23 mouse cellular contexts compared by ENCODE assay signal in genomic region chr5:31846971-31847370, GRCm38 (mm10).
DNase-seq lines count a peak whose midpoint lies in the region; ATAC-seq and TF ChIP-seq lines count a peak whose summit lies in the region.
"Had no signal": no experiment of that assay in that cellular context is flagged by ENCODE, and none has a peak within 500 bp of the region (broad histone marks: within the 10 kb centered on the region; RNA-seq: fewer than 3 reads in every experiment).

No protein-coding gene starts in this region.

- no peaks in the 10 kb centered on the region for H3K9me3 ChIP-seq in heart, embryonic 10.5 days
- no peaks in the 10 kb centered on the region for H3K9me3 ChIP-seq in intestine, embryonic 16.5 days (ENCODE audit: control insufficient read depth, low read length)
- H3K9me3 ChIP-seq: embryonic facial prominence, embryonic 10.5 days; embryonic facial prominence, embryonic 12.5 days; forebrain, embryonic 10.5 days; forebrain, embryonic 12.5 days had no signal

- DNase-seq in heart, adult 11 months = peak; percentile 22
- no peak for DNase-seq in heart, embryonic 10.5 days (ENCODE audit: low spot score)
- DNase-seq in kidney, postnatal 4 days = no peak
- DNase-seq in lung, adult 18-20 months = no peak
- DNase-seq in heart, postnatal 25 days (ENCODE audit: low spot score) = no peak
- DNase-seq: adrenal gland, postnatal 10 days; adrenal gland, postnatal 25 days; cerebellum, adult 11-12 months; cerebellum, adult 2 months; cerebellum, adult 9-10 months; cerebellum, postnatal 10 days; cerebellum, postnatal 25 days had no signal

- no peak overlapping the region for H3K9ac ChIP-seq in intestine, embryonic 16.5 days (ENCODE audit: low read depth, low read length)
- H3K9ac ChIP-seq: embryonic facial prominence, embryonic 12.5 days; forebrain, embryonic 12.5 days had no signal

- no peak overlapping the region for H3K4me3 ChIP-seq in heart, embryonic 10.5 days
- H3K4me3 ChIP-seq in embryonic fibroblast, embryonic 13.5 days (ENCODE audit: insufficient read depth, low read length) = no peak overlapping the region
- no peak overlapping the region for H3K4me3 ChIP-seq in intestine, embryonic 16.5 days (ENCODE audit: low read length)
- H3K4me3 ChIP-seq: embryonic facial prominence, embryonic 10.5 days; embryonic facial prominence, embryonic 12.5 days; erythroblast, embryonic 14.5 days; forebrain, embryonic 10.5 days; forebrain, embryonic 12.5 days had no signal

- ATAC-seq in intestine, embryonic 16.5 days = peak; percentile 44
- ATAC-seq: activated CD4-positive, CD25-positive, alpha-beta regulatory T cell, adult 4 months; forebrain, embryonic 14.5 days; forebrain, embryonic 16.5 days; Patski had no signal

- no peak overlapping the region for H3K4me2 ChIP-seq in intestine, embryonic 16.5 days (ENCODE audit: low read depth, low read length)
- H3K4me2 ChIP-seq: embryonic facial prominence, embryonic 12.5 days; forebrain, embryonic 12.5 days had no signal

- no peaks in the 10 kb centered on the region for H3K4me1 ChIP-seq in heart, embryonic 10.5 days
- H3K4me1 ChIP-seq in embryonic fibroblast, embryonic 13.5 days (ENCODE audit: control insufficient read depth, insufficient read depth, low read length) = peaks cover 6% of the 10 kb centered on the region
- H3K4me1 ChIP-seq in intestine, embryonic 16.5 days (ENCODE audit: control insufficient read depth, insufficient read depth, low read length) = no peaks in the 10 kb centered on the region
- H3K4me1 ChIP-seq: embryonic facial prominence, embryonic 10.5 days; embryonic facial prominence, embryonic 12.5 days; forebrain, embryonic 10.5 days; forebrain, embryonic 12.5 days had no signal

- H3K36me3 ChIP-seq in heart, embryonic 10.5 days = peaks cover 3% of the 10 kb centered on the region; the same call in 1 of the 2 replicates
- H3K36me3 ChIP-seq in intestine, embryonic 16.5 days (ENCODE audit: control insufficient read depth, insufficient read depth, low read length) = no peaks in the 10 kb centered on the region
- H3K36me3 ChIP-seq: embryonic facial prominence, embryonic 10.5 days; embryonic facial prominence, embryonic 12.5 days; forebrain, embryonic 10.5 days; forebrain, embryonic 12.5 days had no signal

- intact Hi-C loops in heart, postnatal 25 days (cut with DNase I) = no loop called here

- no peak overlapping the region for H3K27ac ChIP-seq in heart, embryonic 10.5 days
- H3K27ac ChIP-seq in embryonic fibroblast, embryonic 13.5 days (ENCODE audit: insufficient read depth, low read length) = peak overlapping the region; percentile 49; the same call in 1 of the 2 replicates
- no peak overlapping the region for H3K27ac ChIP-seq in intestine, embryonic 16.5 days (ENCODE audit: low read length)
- H3K27ac ChIP-seq: embryonic facial prominence, embryonic 10.5 days; embryonic facial prominence, embryonic 12.5 days; forebrain, embryonic 10.5 days; forebrain, embryonic 12.5 days had no signal

- no peaks in the 10 kb centered on the region for H3K27me3 ChIP-seq in heart, embryonic 10.5 days (ENCODE audit: insufficient read depth, poor library complexity, severe bottlenecking)
- no peaks in the 10 kb centered on the region for H3K27me3 ChIP-seq in intestine, embryonic 16.5 days (replicated peaks; ENCODE audit: control insufficient read depth, insufficient read depth, low read length)
- H3K27me3 ChIP-seq: embryonic facial prominence, embryonic 12.5 days; forebrain, embryonic 12.5 days; Patski had no signal

- no peak for TF ChIP-seq CTCF in embryonic fibroblast, embryonic 13.5 days (IDR thresholded peaks at IDR 0.05; ENCODE audit: borderline replicate concordance, insufficient read depth, low read length)

- TF ChIP-seq POLR2A in embryonic fibroblast, embryonic 13.5 days (IDR thresholded peaks at IDR 0.05; ENCODE audit: low read depth, low read length) = no peak
